Mouse (Mus musculus) liver, embryonic 14.5 days (tissue): Measurements from ENCODE around the gene AC124108.1. TPM values are rescaled to one million over a fixed set of nuclear protein-coding genes. Genes with fewer than 3 reads are reported as not detected.
A peak's percentile ranks its signal among the peaks of the same experiment; 100 is the strongest.
"Not testable (repeated sequence)": the region's sequence is repeated elsewhere in the genome, so short reads cannot be mapped to it uniquely, and the experiment has no call there.

ENCODE experiments used
- ATAC-seq: fragments of 200-750 bp; cut with Nextera tagmentation; 2 replicates; pipeline ENCODE4 v1.8.0; 2017; ENCODE audit warnings: moderate number of reproducible peaks, mild to moderate bottlenecking, moderate library complexity; ENCODE audit not compliant: insufficient read depth
- DNase-seq, 3 experiments: peaks; one replicate each; pipeline ENCODE4 v3.0.0-alpha.2; 2012 to 2013; ENCODE audit warnings: low read depth in 3 of 3, low spot score in 3 of 3
- H3K27ac ChIP-seq: fragments of 300-500 bp; sonication (generic); 2 replicates; pipeline ENCODE4 v1.5.1; 2014; ENCODE audit warnings: moderate library complexity, mild to moderate bottlenecking, control low read depth, inconsistent platforms
- H3K27me3 ChIP-seq: fragments of 300-500 bp; sonication (generic); 2 replicates; pipeline ENCODE4 v1.6.1; 2014; ENCODE audit warnings: mild to moderate bottlenecking, low read length, moderate library complexity; ENCODE audit not compliant: control insufficient read depth, insufficient read depth
- H3K36me3 ChIP-seq: fragments of 300-500 bp; sonication (generic); replicated peaks from 2 replicates; pipeline ENCODE4 v1.6.1; 2014; ENCODE audit warnings: low read depth; ENCODE audit not compliant: control insufficient read depth, insufficient read depth
- H3K4me1 ChIP-seq, 2 experiments: fragments of 200-500 bp in 1 of 2; fragments of 300-500 bp in 1 of 2; sonication (generic) in 1 of 2; replicated peaks; 2 replicates each; pipeline ENCODE4 v1.6.1; 2012 to 2014; ENCODE audit warnings: antibody characterized with exemption in 1 of 2, inconsistent platforms in 1 of 2, low read length in 1 of 2; ENCODE audit not compliant: control insufficient read depth in 2 of 2, insufficient read depth in 2 of 2
- H3K4me2 ChIP-seq: fragments of 300-500 bp; sonication (generic); 2 replicates; pipeline ENCODE4 v1.6.1; 2014; ENCODE audit warnings: low read depth, mild to moderate bottlenecking, control low read depth, moderate library complexity
- H3K4me3 ChIP-seq, 2 experiments: fragments of 200-500 bp in 1 of 2; fragments of 300-500 bp in 1 of 2; sonication (generic) in 1 of 2; 2 replicates each; pipeline ENCODE4 v1.5.1; 2012 to 2014; ENCODE audit warnings: low read depth in 2 of 2, low read length in 2 of 2, mild to moderate bottlenecking in 2 of 2, control low read depth in 1 of 2, inconsistent platforms in 1 of 2, moderate library complexity in 1 of 2; ENCODE audit not compliant: insufficient read depth in 1 of 2
- H3K9ac ChIP-seq: fragments of 300-500 bp; sonication (generic); replicated peaks from 2 replicates; pipeline ENCODE4 v1.6.1; 2014; ENCODE audit warnings: mild to moderate bottlenecking, control low read depth, moderate library complexity
- H3K9me3 ChIP-seq: fragments of 300-500 bp; sonication (generic); 2 replicates; pipeline ENCODE4 v1.6.1; 2016; ENCODE audit warnings: low read length, mixed read lengths; ENCODE audit not compliant: control insufficient read depth
- CTCF ChIP-seq: IDR thresholded peaks from 2 replicates; pipeline ENCODE4 v1.5.1; 2016; ENCODE audit warnings: antibody characterized with exemption, low read depth, control low read depth
- EP300 ChIP-seq: IDR thresholded peaks from 2 replicates; pipeline ENCODE4 v1.6.1; 2016; ENCODE audit warnings: antibody characterized with exemption, low read depth
- WGBS: fragments of 180-500 bp; shearing (Covaris S2); extraction: QIAGEN DNeasy Blood & Tissue Kit; methylation state at CpG from one replicate; pipeline ENCODE4 v1.1.7; 2014; ENCODE audit not compliant: insufficient replicate concordance; 5-methylcytosine and 5-hydroxymethylcytosine counted together
- polyA plus RNA-seq, 2 experiments: library from polyadenylated mRNA; depleted of rRNA in 1 of 2; stranded (reverse) in 1 of 2; unstranded in 1 of 2; fragments of >200 nt; fragmentation: Nextera tagmentation in 1 of 2; extraction: Ambion mirVana in 1 of 2; gene quantifications; 2 replicates each; pipeline versions ENCODE4 v1.2.1 to v1.2.3; 2012 to 2014

Gene AC124108.1
- polyA plus RNA-seq, 2 experiments, result not detected

GRCm38 (mm10) chr1:132157808-132158207, 33.4 kb upstream of the AC124108.1 start:
- no peaks in the 10 kb centered on the region for H3K4me1 ChIP-seq
- H3K4me2 ChIP-seq, result no peak overlapping the region
- DNase-seq (no peak), ATAC-seq (no peak)
- H3K27ac ChIP-seq, result no peak overlapping the region
- WGBS, result 26% methylated on average over 7 of the region's 7 CpGs
- no peak for TF ChIP-seq EP300
- TF ChIP-seq CTCF, result no peak
- no peaks in the 10 kb centered on the region for H3K36me3 ChIP-seq
- H3K4me3 ChIP-seq, result no peak overlapping the region
- no peaks in the 10 kb centered on the region; the same call in 1 of the 2 replicates for H3K27me3 ChIP-seq
- no peaks in the 10 kb centered on the region for H3K9me3 ChIP-seq
- H3K9ac ChIP-seq, result no peak overlapping the region

- WGBS, result 38% methylated on average over 2 of the region's 2 CpGs
- Histone ChIP-seq H3K4me1 (no peaks in the 10 kb centered on the region), H3K4me2 (no peak overlapping the region), H3K9me3 (no peaks in the 10 kb centered on the region), H3K36me3 (no peaks in the 10 kb centered on the region), H3K9ac (no peak overlapping the region), H3K4me3 (no peak overlapping the region), H3K27me3 (no peaks in the 10 kb centered on the region; the same call in 1 of the 2 replicates), H3K27ac (no peak overlapping the region)
- ATAC-seq, result no peak
- TF ChIP-seq EP300 (no peak), CTCF (no peak)
- no peak for DNase-seq
Observed at GRCm38 (mm10) chr1:132158741-132159140, 32.5 kb upstream of the AC124108.1 start.

- Histone ChIP-seq H3K36me3 (no peaks in the 10 kb centered on the region), H3K27ac (no peak overlapping the region), H3K9me3 (no peaks in the 10 kb centered on the region), H3K27me3 (no peaks in the 10 kb centered on the region; the same call in 1 of the 2 replicates), H3K9ac (no peak overlapping the region), H3K4me3 (no peak overlapping the region), H3K4me2 (no peak overlapping the region), H3K4me1 (no peaks in the 10 kb centered on the region)
- ATAC-seq (no peak), DNase-seq (no peak)
- whole genome bisulfite sequencing, result 38% methylated on average over 4 of the region's 4 CpGs
- TF ChIP-seq EP300 (no peak), CTCF (no peak)
Observed at GRCm38 (mm10) chr1:132159681-132160080, 31.6 kb upstream of the AC124108.1 start.

DNA sequence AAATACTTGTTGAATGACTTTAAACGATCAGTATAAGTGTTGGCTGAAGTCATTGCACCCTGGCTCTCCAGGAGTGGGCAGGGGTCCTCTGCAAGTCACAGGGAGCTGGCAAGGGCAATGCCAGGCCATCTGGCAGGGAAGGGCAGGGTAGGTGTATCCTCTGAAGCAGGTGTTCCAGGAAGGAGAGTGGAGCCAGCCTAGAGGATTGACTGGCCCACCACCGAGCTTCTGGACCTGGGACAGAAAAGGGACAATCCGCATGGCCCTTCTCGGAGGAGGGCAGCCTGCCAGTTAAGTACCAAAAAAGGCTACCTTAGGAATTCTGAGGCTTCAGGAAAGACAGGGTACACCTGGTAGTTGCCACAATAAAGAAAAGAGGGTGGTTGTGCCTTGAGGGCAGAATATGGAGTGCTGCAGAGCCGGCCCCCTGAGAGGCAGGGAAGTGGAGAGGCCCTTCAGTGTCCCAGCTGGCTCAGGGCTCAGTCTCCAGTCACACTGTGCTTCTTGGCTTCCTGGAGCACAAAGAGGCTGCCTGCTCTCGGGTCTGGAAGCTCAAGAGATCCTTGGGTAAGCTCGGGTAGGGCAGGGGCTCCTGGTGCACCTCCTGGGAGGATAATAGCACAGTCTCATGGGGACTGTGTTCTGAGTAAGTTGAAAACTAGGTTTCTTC, 29.9 kb upstream of the AC124108.1 start:
- DNase-seq (no peak), ATAC-seq (no peak)
- Histone ChIP-seq H3K9me3 (no peaks in the 10 kb centered on the region), H3K4me1 (no peaks in the 10 kb centered on the region), H3K4me3 (no peak overlapping the region), H3K27ac (no peak overlapping the region), H3K27me3 (no peaks in the 10 kb centered on the region; the same call in 1 of the 2 replicates), H3K9ac (no peak overlapping the region), H3K4me2 (no peak overlapping the region), H3K36me3 (no peaks in the 10 kb centered on the region)
- WGBS, result 50% methylated on average over 7 of the region's 7 CpGs
- TF ChIP-seq EP300, result no peak
- TF ChIP-seq CTCF, result no peak

DNA sequence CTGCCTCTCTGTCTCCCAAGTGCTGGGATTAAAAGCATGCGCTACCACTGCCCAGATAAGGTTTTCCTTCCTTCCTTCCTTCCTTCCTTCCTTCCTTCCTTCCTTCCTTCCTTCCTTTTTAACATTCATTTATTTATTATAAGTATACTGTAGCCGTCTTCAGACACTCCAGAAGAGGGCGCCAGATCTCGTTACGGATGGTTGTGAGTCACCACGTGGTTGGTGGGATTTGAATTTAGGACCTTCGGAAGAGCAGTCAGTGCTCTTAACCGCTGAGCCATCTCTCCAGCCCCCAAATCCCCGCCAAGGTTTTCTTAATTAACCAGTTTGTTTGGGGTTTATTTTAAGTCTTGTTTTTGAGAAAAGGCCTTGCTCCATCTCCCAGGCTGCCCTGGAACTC, 28.6 kb upstream of the AC124108.1 start:
- H3K27me3 ChIP-seq, result not testable (repeated sequence)
- peak; percentile 35; the same call in 1 of the 2 replicates for TF ChIP-seq CTCF

More for the DNA sequence above, 28.6 kb upstream of the AC124108.1 start:
- H3K9ac ChIP-seq, H3K4me2 ChIP-seq, H3K27ac ChIP-seq, DNase-seq, H3K4me3 ChIP-seq, ATAC-seq, H3K36me3 ChIP-seq, H3K9me3 ChIP-seq, H3K4me1 ChIP-seq: not testable (repeated sequence)
- WGBS, result 30% methylated on average over 9 of the region's 9 CpGs
